Mouse (Mus musculus): ENCODE data around the gene Cpeb4. TPM values are rescaled to one million over a fixed set of nuclear protein-coding genes. Genes with fewer than 3 reads are reported as not detected.
A peak's percentile ranks its signal among the peaks of the same experiment; 100 is the strongest.

Cpeb4 gene
- polyA plus RNA-seq, 1 experiment from 2014 or later, result 8.4 TPM

- DNase-seq (ENCODE audit: low spot score) (no peak), ATAC-seq (ENCODE audit: low read depth) (no peak)
- H3K4me3 ChIP-seq (ENCODE audit: low read depth, low read length), result peak overlapping the region; percentile 36
Observed at GRCm38 (mm10) chr11:31872546-31873261, 693 bp downstream of the Cpeb4 start.

GRCm38 (mm10) chr11:31874071-31874470, 2.1 kb downstream of the Cpeb4 start:
- Histone ChIP-seq H3K27me3 (replicated peaks; ENCODE audit: control insufficient read depth, insufficient read depth, low read length) (no peaks in the 10 kb centered on the region), H3K4me1 (ENCODE audit: control insufficient read depth, insufficient read depth, low read length) (peaks cover 27% of the 10 kb centered on the region), H3K36me3 (ENCODE audit: control insufficient read depth, insufficient read depth, low read length) (no peaks in the 10 kb centered on the region), H3K9me3 (ENCODE audit: control insufficient read depth, low read length) (no peaks in the 10 kb centered on the region; the same call in 1 of the 2 replicates), H3K9ac (ENCODE audit: low read depth, low read length) (peak overlapping the region; percentile 40; the same call in 1 of the 2 replicates), H3K4me2 (ENCODE audit: low read depth, low read length) (peak overlapping the region; percentile 78), H3K4me3 (ENCODE audit: low read depth, low read length) (peak overlapping the region; percentile 36), H3K27ac (replicated peaks; ENCODE audit: low read depth, low read length) (no peak overlapping the region)
- WGBS, result 75% methylated on average over 2 of the region's 2 CpGs
- ATAC-seq (ENCODE audit: low read depth) (no peak), DNase-seq (ENCODE audit: low spot score) (no peak)

More at GRCm38 (mm10) chr11:31872546-31873261, 693 bp downstream of the Cpeb4 start:
- Histone ChIP-seq H3K4me2 (ENCODE audit: low read depth, low read length) (peak overlapping the region; percentile 78), H3K27ac (replicated peaks; ENCODE audit: low read depth, low read length) (no peak overlapping the region), H3K27me3 (replicated peaks; ENCODE audit: control insufficient read depth, insufficient read depth, low read length) (no peaks in the 10 kb centered on the region), H3K9me3 (ENCODE audit: control insufficient read depth, low read length) (no peaks in the 10 kb centered on the region), H3K9ac (ENCODE audit: low read depth, low read length) (peak overlapping the region; percentile 46), H3K4me1 (ENCODE audit: control insufficient read depth, insufficient read depth, low read length) (peaks cover 27% of the 10 kb centered on the region), H3K36me3 (ENCODE audit: control insufficient read depth, insufficient read depth, low read length) (no peaks in the 10 kb centered on the region)
- 48% methylated on average over 15 of the region's 15 CpGs for WGBS

- Histone ChIP-seq H3K27ac (replicated peaks; ENCODE audit: low read depth, low read length) (no peak overlapping the region), H3K4me3 (ENCODE audit: low read depth, low read length) (no peak overlapping the region), H3K4me2 (ENCODE audit: low read depth, low read length) (no peak overlapping the region), H3K4me1 (ENCODE audit: control insufficient read depth, insufficient read depth, low read length) (0 out of 2 replicates have a peak, but pooled peaks cover 3% of the 10 kb centered on the region), H3K27me3 (replicated peaks; ENCODE audit: control insufficient read depth, insufficient read depth, low read length) (no peaks in the 10 kb centered on the region), H3K9me3 (ENCODE audit: control insufficient read depth, low read length) (no peaks in the 10 kb centered on the region), H3K9ac (ENCODE audit: low read depth, low read length) (no peak overlapping the region), H3K36me3 (ENCODE audit: control insufficient read depth, insufficient read depth, low read length) (no peaks in the 10 kb centered on the region)
- 71% methylated on average over 1 of the region's 1 CpGs for WGBS
- ATAC-seq (ENCODE audit: low read depth) (no peak), DNase-seq (ENCODE audit: low spot score) (no peak)
Observed at GRCm38 (mm10) chr11:31883671-31884070, 11.7 kb downstream of the Cpeb4 start.

- DNase-seq (ENCODE audit: low spot score) (no peak), ATAC-seq (ENCODE audit: low read depth) (no peak)
- Histone ChIP-seq H3K4me1 (ENCODE audit: control insufficient read depth, insufficient read depth, low read length) (0 out of 2 replicates have a peak, but pooled peaks cover 3% of the 10 kb centered on the region), H3K27me3 (replicated peaks; ENCODE audit: control insufficient read depth, insufficient read depth, low read length) (no peaks in the 10 kb centered on the region), H3K9me3 (ENCODE audit: control insufficient read depth, low read length) (no peaks in the 10 kb centered on the region), H3K4me2 (ENCODE audit: low read depth, low read length) (no peak overlapping the region), H3K4me3 (ENCODE audit: low read depth, low read length) (no peak overlapping the region), H3K27ac (replicated peaks; ENCODE audit: low read depth, low read length) (no peak overlapping the region), H3K36me3 (ENCODE audit: control insufficient read depth, insufficient read depth, low read length) (no peaks in the 10 kb centered on the region), H3K9ac (ENCODE audit: low read depth, low read length) (no peak overlapping the region)
- WGBS, result 72% methylated on average over 1 of the region's 1 CpGs
Observed at GRCm38 (mm10) chr11:31885765-31886164, 13.8 kb downstream of the Cpeb4 start.

- no peak overlapping the region for H3K4me2 ChIP-seq (ENCODE audit: low read depth, low read length)
- 86% methylated on average over 1 of the region's 1 CpGs for WGBS
- H3K27ac ChIP-seq (replicated peaks; ENCODE audit: low read depth, low read length), result no peak overlapping the region
- H3K4me3 ChIP-seq (ENCODE audit: low read depth, low read length), result no peak overlapping the region
- DNase-seq (ENCODE audit: low spot score) (no peak), ATAC-seq (ENCODE audit: low read depth) (no peak)
- H3K9ac ChIP-seq (ENCODE audit: low read depth, low read length), result no peak overlapping the region
- 0 out of 2 replicates have a peak, but pooled peaks cover 4% of the 10 kb centered on the region for H3K36me3 ChIP-seq (ENCODE audit: control insufficient read depth, insufficient read depth, low read length)
- H3K27me3 ChIP-seq (replicated peaks; ENCODE audit: control insufficient read depth, insufficient read depth, low read length), result no peaks in the 10 kb centered on the region
- no peaks in the 10 kb centered on the region for H3K9me3 ChIP-seq (ENCODE audit: control insufficient read depth, low read length)
- H3K4me1 ChIP-seq (ENCODE audit: control insufficient read depth, insufficient read depth, low read length), result 0 out of 2 replicates have a peak, but pooled peaks cover 3% of the 10 kb centered on the region
Observed at GRCm38 (mm10) chr11:31888229-31888628, 16.2 kb downstream of the Cpeb4 start.

- no peaks in the 10 kb centered on the region for H3K27me3 ChIP-seq (replicated peaks; ENCODE audit: control insufficient read depth, insufficient read depth, low read length)
- 0 out of 2 replicates have a peak, but pooled peaks cover 4% of the 10 kb centered on the region for H3K36me3 ChIP-seq (ENCODE audit: control insufficient read depth, insufficient read depth, low read length)
- H3K27ac ChIP-seq (replicated peaks; ENCODE audit: low read depth, low read length), result no peak overlapping the region
- no peaks in the 10 kb centered on the region for H3K4me1 ChIP-seq (ENCODE audit: control insufficient read depth, insufficient read depth, low read length)
- no peaks in the 10 kb centered on the region for H3K9me3 ChIP-seq (ENCODE audit: control insufficient read depth, low read length)
- 44% methylated on average over 3 of the region's 3 CpGs for WGBS
- DNase-seq (ENCODE audit: low spot score) (no peak), ATAC-seq (ENCODE audit: low read depth) (no peak)
- no peak overlapping the region for H3K4me2 ChIP-seq (ENCODE audit: low read depth, low read length)
- no peak overlapping the region for H3K9ac ChIP-seq (ENCODE audit: low read depth, low read length)
- H3K4me3 ChIP-seq (ENCODE audit: low read depth, low read length), result no peak overlapping the region
Observed at GRCm38 (mm10) chr11:31892152-31892551, 20.1 kb downstream of the Cpeb4 start.

- H3K4me1 ChIP-seq (ENCODE audit: control insufficient read depth, insufficient read depth, low read length), result no peaks in the 10 kb centered on the region; the same call in 1 of the 2 replicates
- H3K4me3 ChIP-seq (ENCODE audit: low read depth, low read length), result no peak overlapping the region
- no peak for DNase-seq (ENCODE audit: low spot score)
- no peak overlapping the region for H3K4me2 ChIP-seq (ENCODE audit: low read depth, low read length)
- 79% methylated on average over 2 of the region's 2 CpGs for WGBS
- no peak for ATAC-seq (ENCODE audit: low read depth)
- no peak overlapping the region for H3K9ac ChIP-seq (ENCODE audit: low read depth, low read length)
- H3K27ac ChIP-seq (replicated peaks; ENCODE audit: low read depth, low read length), result no peak overlapping the region
- H3K27me3 ChIP-seq (replicated peaks; ENCODE audit: control insufficient read depth, insufficient read depth, low read length), result no peaks in the 10 kb centered on the region
- 0 out of 2 replicates have a peak, but pooled peaks cover 4% of the 10 kb centered on the region for H3K36me3 ChIP-seq (ENCODE audit: control insufficient read depth, insufficient read depth, low read length)
- H3K9me3 ChIP-seq (ENCODE audit: control insufficient read depth, low read length), result no peaks in the 10 kb centered on the region
Observed at GRCm38 (mm10) chr11:31893639-31894038, 21.6 kb downstream of the Cpeb4 start.

- no peak overlapping the region for H3K9ac ChIP-seq (ENCODE audit: low read depth, low read length)
- no peak overlapping the region for H3K4me3 ChIP-seq (ENCODE audit: low read depth, low read length)
- H3K4me2 ChIP-seq (ENCODE audit: low read depth, low read length), result no peak overlapping the region
- 0 out of 2 replicates have a peak, but pooled peaks cover 4% of the 10 kb centered on the region for H3K36me3 ChIP-seq (ENCODE audit: control insufficient read depth, insufficient read depth, low read length)
- no peaks in the 10 kb centered on the region for H3K9me3 ChIP-seq (ENCODE audit: control insufficient read depth, low read length)
- 52% methylated on average over 4 of the region's 4 CpGs for WGBS
- no peak for ATAC-seq (ENCODE audit: low read depth)
- DNase-seq (ENCODE audit: low spot score), result no peak
- no peaks in the 10 kb centered on the region for H3K27me3 ChIP-seq (replicated peaks; ENCODE audit: control insufficient read depth, insufficient read depth, low read length)
- H3K27ac ChIP-seq (replicated peaks; ENCODE audit: low read depth, low read length), result no peak overlapping the region
- peaks cover 7% of the 10 kb centered on the region for H3K4me1 ChIP-seq (ENCODE audit: control insufficient read depth, insufficient read depth, low read length)
Observed at GRCm38 (mm10) chr11:31896065-31896792, 24.2 kb downstream of the Cpeb4 start.
